Mouse (Mus musculus): ENCODE data around the gene Mef2c.

Gene Mef2c

GRCm38 (mm10) chr13:83573327-83573726 lies 69.5 kb downstream of the Mef2c start:
- no peak for DNase-seq (ENCODE audit: low spot score)

DNA sequence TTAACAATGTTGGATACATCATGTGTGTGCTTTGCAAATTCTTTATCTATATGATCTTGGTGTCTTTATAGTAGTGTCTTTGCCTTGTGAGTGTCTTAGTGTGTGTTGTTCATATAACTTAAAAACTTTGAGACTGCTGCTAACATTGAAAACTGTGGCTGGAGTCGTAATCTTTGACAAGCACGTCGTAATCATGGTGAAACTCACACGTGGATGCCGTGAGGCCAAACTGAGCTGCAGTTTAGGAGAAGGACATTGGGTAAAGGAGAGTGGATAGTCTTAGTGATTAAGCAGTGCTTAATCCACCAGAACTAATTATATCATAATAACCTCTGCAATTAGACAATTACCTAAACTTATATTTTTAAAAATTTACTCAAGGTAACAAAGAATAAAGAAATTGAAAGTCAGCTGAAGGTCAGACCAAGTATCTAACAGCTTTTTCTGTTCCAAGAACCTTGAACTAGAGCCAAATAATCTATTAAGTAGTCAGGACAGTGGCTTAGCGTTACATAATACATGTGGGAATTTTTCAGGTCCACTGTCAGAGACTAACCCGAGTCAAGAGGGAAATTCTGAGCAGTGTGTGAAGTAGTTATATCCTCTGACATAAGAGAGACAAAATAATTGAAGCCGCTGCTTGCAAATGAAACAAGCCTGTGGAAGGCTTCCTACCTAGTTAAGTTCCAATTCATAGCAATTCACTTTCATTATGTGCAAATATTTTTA lies 70.2 kb downstream of the Mef2c start:
- no peak for DNase-seq (ENCODE audit: low spot score)

GRCm38 (mm10) chr13:83574866-83575265 lies 71.0 kb downstream of the Mef2c start:
- no peak for DNase-seq (ENCODE audit: low spot score)

DNA sequence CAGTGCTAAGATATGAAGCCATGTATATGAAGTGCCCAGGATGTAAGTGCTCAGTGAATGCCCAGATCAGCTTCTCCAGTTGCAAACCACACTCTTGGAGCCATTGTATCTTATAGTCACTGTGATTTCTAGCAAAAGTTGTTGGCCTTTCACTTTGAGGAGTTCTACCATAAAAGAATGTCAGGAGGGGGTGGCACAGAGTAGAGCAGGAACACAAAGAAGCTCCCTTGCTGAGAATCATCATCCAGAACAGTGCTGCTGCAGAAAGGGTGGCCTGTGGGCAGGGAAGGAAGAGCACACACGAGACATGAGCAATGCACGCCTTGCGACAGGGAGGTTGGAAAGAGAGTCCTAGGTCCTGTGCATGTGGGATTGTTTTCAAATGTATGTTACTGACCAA lies 75.6 kb downstream of the Mef2c start:
- no peak for DNase-seq (ENCODE audit: low spot score)

- DNase-seq (ENCODE audit: low spot score), result no peak
These were observed 77.0 kb downstream of the Mef2c start for GRCm38 (mm10) chr13:83580856-83581255.

- DNase-seq (ENCODE audit: low spot score), result no peak
These were observed 78.7 kb downstream of the Mef2c start for GRCm38 (mm10) chr13:83582564-83582963.

DNA sequence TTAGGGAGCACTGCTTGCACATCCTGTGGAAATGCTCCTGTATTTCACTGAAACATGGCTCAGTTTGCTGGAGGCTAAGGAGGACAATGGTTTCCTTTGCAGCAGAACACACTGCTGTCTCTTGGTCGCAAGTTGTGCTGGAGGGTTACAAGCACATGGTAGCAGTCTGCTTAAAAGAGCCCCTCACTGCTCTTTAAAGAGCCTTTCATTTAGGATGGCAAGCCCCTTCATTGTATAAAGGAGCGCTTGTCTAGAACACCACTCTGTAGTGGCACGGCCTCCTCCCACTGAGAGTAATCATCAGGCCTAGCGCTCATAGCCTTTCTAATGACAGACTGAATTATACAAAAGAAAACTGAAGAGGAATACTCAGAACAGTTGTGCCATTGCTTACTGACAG lies 80.0 kb downstream of the Mef2c start:
- DNase-seq (ENCODE audit: low spot score), result no peak

- no peak for DNase-seq (ENCODE audit: low spot score)
These were observed 81.5 kb downstream of the Mef2c start for GRCm38 (mm10) chr13:83585359-83585758.

GRCm38 (mm10) chr13:83588186-83588585 lies 84.4 kb downstream of the Mef2c start:
- no peak for DNase-seq (ENCODE audit: low spot score)

- no peak for DNase-seq (ENCODE audit: low spot score)
These were observed 87.1 kb downstream of the Mef2c start for GRCm38 (mm10) chr13:83590886-83591285.

GRCm38 (mm10) chr13:83595429-83595828 lies 91.6 kb downstream of the Mef2c start:
- DNase-seq (ENCODE audit: low spot score), result no peak

GRCm38 (mm10) chr13:83596989-83597738 lies 93.3 kb downstream of the Mef2c start:
- no peak for DNase-seq (ENCODE audit: low spot score)

DNA sequence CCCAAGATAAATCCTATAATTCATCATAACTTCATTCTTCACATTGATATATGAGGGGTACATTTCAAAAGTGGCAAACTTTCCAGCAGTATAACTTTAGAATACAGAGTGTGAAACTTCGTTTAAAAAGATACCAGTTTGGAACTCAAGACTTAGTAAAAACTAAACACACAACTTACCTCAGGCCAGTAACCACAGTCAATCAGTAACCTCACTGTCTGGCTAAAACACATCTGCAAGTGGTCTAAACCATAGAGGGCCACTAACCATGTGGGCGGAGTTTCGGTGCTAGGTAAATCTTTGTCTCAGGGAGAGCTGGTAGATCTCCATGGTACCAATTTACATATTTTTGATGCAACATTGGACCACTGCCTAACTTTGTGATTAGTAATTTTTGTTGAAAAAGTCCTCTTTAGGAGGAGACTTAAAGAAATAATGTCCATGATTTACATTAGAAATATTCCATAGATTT lies 93.9 kb downstream of the Mef2c start:
- no peak for DNase-seq (ENCODE audit: low spot score)

DNA sequence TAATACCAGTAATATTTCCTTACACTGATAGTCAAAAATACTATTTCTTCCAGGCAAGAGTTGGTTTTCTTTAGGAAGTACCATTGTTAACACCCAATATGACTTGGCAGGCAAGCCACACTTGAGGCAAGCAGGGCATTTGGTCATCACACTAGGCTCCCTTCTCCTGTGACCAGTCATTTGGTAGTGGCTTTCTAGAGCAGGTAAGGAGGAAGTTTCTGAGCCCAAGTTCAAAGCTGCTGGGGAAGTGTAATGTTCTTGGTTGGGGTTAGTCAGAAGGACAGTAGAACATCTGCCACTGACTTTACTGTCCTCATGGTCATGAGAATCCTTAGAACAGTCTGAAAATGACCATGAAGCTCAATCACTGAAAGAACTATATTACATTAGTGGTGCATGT lies 96.5 kb downstream of the Mef2c start:
- DNase-seq (ENCODE audit: low spot score), result no peak

DNA sequence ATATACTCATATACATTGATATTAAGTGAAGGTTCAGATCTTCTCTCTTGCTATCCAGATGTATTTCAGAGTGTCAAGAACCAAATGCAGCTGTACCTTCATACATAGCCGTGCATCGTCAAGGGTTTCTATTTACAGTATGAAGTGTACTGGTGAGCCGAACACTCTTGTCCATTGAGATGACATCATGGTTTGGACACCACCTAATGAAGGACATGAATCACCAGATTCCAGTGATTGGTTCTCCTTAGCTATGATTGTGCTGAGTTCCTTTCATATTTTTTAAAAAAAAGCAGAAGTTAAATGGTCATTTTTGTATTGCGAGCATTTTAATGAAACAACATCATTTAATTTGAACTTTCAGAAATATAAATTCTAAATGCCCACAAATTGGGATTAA lies 97.9 kb downstream of the Mef2c start:
- DNase-seq (ENCODE audit: low spot score), result no peak

- no peak for DNase-seq (ENCODE audit: low spot score)
These were observed 99.8 kb downstream of the Mef2c start for GRCm38 (mm10) chr13:83603373-83604265.

DNA sequence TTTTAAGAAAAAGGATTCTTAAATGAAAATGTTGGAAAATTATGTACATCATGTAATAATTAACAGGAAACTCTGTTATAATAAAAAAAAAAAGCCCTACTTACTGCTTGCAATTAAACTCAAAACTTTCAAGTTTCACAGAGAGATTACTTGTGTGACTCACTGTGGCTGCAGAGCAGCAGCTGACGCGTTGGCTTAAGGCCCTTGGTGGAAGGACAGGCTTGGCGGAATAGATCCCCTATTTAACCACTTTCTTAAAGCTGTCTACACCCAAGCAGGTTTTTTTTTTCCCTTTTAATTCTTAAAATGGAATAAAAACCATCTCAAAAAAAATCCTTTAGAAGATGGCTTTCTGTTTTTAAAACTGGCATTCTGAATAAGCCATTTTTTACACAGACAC lies 100.5 kb downstream of the Mef2c start:
- DNase-seq (ENCODE audit: low spot score), result no peak

GRCm38 (mm10) chr13:83604785-83605184 lies 101.0 kb downstream of the Mef2c start:
- no peak for DNase-seq (ENCODE audit: low spot score)

GRCm38 (mm10) chr13:83607883-83608581 lies 104.2 kb downstream of the Mef2c start:
- no peak for DNase-seq (ENCODE audit: low spot score)

- no peak for DNase-seq (ENCODE audit: low spot score)
These were observed 105.2 kb downstream of the Mef2c start for GRCm38 (mm10) chr13:83608851-83609516.

GRCm38 (mm10) chr13:83609517-83609878 lies 105.7 kb downstream of the Mef2c start:
- DNase-seq (ENCODE audit: low spot score), result no peak

Measured in ovary, postnatal 10 days (tissue).